Mouse (Mus musculus) heart, embryonic 11.5 days (tissue): ENCODE results near the gene Fam160a1. TPM values are rescaled to one million over a fixed set of nuclear protein-coding genes. Genes with fewer than 3 reads are reported as not detected.

Source experiments
- ATAC-seq: fragments of 200-750 bp; cut with Nextera tagmentation; replicated peaks from 2 replicates; pipeline ENCODE4 v1.8.0; 2017; ENCODE audit warnings: moderate library complexity; ENCODE audit not compliant: insufficient number of reproducible peaks, low FRiP score, low TSS enrichment
- H3K27ac ChIP-seq: fragments of 300-500 bp; sonication (generic); 2 replicates; pipeline ENCODE4 v1.5.1; 2014; ENCODE audit warnings: mild to moderate bottlenecking, low read depth, low read length
- H3K27me3 ChIP-seq: fragments of 300-500 bp; sonication (generic); 2 replicates; pipeline ENCODE4 v1.6.1; 2014; ENCODE audit warnings: mild to moderate bottlenecking, low read length, mixed read lengths; ENCODE audit not compliant: control insufficient read depth, insufficient read depth
- H3K36me3 ChIP-seq: fragments of 300-500 bp; sonication (generic); 2 replicates; pipeline ENCODE4 v1.6.1; 2014; ENCODE audit warnings: mild to moderate bottlenecking, low read length, moderate library complexity, mixed read lengths; ENCODE audit not compliant: control insufficient read depth, insufficient read depth
- H3K4me1 ChIP-seq: fragments of 300-500 bp; sonication (generic); 2 replicates; pipeline ENCODE4 v1.6.1; 2014; ENCODE audit warnings: low read length; ENCODE audit not compliant: control insufficient read depth, insufficient read depth
- H3K4me2 ChIP-seq: fragments of 300-500 bp; sonication (generic); 2 replicates; pipeline ENCODE4 v1.6.1; 2014; ENCODE audit warnings: mild to moderate bottlenecking, moderate library complexity
- H3K4me3 ChIP-seq: fragments of 300-500 bp; sonication (generic); 2 replicates; pipeline ENCODE4 v1.5.1; 2014; ENCODE audit warnings: low read depth, low read length
- H3K9ac ChIP-seq: fragments of 300-500 bp; sonication (generic); 2 replicates; pipeline ENCODE4 v1.6.1; 2014; ENCODE audit warnings: mild to moderate bottlenecking, low read depth, low read length, moderate library complexity
- H3K9me3 ChIP-seq: fragments of 300-500 bp; sonication (generic); replicated peaks from 2 replicates; pipeline ENCODE4 v1.6.1; 2016; ENCODE audit warnings: low read length; ENCODE audit not compliant: control insufficient read depth
- WGBS: fragments of 180-500 bp; shearing (Covaris S2); extraction: QIAGEN DNeasy Blood & Tissue Kit; methylation state at CpG from one replicate; pipeline ENCODE4 v1.1.7; 2014; ENCODE audit not compliant: insufficient replicate concordance; 5-methylcytosine and 5-hydroxymethylcytosine counted together
- polyA plus RNA-seq: library from polyadenylated mRNA; unstranded; fragments of >200 nt; fragmentation: Nextera tagmentation; extraction: Ambion mirVana; gene quantifications from 2 replicates; pipeline ENCODE4 v1.2.1, GENCODE M21; 2014

Gene Fam160a1
- polyA plus RNA-seq, 1 experiment from 2014 or later: 2.7 TPM

DNA sequence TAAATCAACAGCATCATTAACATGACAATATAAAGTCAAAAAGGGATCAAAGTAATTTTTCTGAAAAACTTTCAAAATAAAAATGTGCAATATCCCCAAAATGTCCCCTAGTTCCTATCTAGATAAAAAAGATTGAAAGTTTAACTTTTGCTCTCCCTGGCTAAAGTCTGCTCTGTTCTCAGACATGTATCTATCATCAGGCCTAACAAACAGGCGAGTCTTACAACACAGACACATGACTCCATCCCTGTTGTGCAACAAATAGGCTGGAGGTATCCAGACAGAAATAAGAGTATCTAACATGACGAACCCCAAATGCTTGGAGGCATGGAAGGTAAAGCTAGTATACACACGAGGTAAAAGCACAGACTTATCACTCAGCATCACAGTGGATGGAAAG lies 2.2 kb upstream of the Fam160a1 start:
- H3K4me2 ChIP-seq: no peak overlapping the region
- ATAC-seq: no peak

DNA sequence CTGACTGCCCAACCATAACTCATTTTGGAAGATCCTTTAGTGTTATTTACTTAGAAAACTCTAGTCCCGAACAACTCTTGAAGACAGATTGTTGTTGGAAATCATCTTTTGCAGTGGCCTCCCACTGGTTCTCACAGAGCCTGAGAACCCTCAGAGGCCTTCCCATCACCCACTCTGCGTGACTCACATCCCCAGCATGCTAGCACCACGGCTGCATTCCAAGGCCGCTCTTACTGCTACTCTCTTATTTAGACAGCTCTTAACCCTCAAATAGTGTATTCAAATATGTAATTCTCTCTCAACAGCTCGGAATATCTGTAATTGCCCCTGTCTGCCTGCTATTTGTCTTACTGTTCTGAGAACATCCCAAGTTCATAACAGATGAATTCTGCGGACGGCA lies 2.9 kb downstream of the Fam160a1 start:
- peaks cover 8% of the 10 kb centered on the region; the same call in 1 of the 2 replicates for H3K4me1 ChIP-seq
- no peak overlapping the region for H3K4me3 ChIP-seq
- WGBS: 52% methylated on average over 7 of the region's 7 CpGs
- H3K27me3 ChIP-seq: no peaks in the 10 kb centered on the region
- H3K9ac ChIP-seq: no peak overlapping the region
- no peak overlapping the region for H3K27ac ChIP-seq
- no peaks in the 10 kb centered on the region for H3K9me3 ChIP-seq
- H3K36me3 ChIP-seq: no peaks in the 10 kb centered on the region
- ATAC-seq: no peak
- no peak overlapping the region for H3K4me2 ChIP-seq

More for the DNA sequence above, 2.2 kb upstream of the Fam160a1 start:
- Histone ChIP-seq H3K9me3 (no peaks in the 10 kb centered on the region), H3K27me3 (no peaks in the 10 kb centered on the region), H3K9ac (no peak overlapping the region), H3K4me3 (no peak overlapping the region), H3K27ac (no peak overlapping the region), H3K4me1 (no peaks in the 10 kb centered on the region), H3K36me3 (no peaks in the 10 kb centered on the region)
- WGBS: 66% methylated on average over 3 of the region's 3 CpGs

DNA sequence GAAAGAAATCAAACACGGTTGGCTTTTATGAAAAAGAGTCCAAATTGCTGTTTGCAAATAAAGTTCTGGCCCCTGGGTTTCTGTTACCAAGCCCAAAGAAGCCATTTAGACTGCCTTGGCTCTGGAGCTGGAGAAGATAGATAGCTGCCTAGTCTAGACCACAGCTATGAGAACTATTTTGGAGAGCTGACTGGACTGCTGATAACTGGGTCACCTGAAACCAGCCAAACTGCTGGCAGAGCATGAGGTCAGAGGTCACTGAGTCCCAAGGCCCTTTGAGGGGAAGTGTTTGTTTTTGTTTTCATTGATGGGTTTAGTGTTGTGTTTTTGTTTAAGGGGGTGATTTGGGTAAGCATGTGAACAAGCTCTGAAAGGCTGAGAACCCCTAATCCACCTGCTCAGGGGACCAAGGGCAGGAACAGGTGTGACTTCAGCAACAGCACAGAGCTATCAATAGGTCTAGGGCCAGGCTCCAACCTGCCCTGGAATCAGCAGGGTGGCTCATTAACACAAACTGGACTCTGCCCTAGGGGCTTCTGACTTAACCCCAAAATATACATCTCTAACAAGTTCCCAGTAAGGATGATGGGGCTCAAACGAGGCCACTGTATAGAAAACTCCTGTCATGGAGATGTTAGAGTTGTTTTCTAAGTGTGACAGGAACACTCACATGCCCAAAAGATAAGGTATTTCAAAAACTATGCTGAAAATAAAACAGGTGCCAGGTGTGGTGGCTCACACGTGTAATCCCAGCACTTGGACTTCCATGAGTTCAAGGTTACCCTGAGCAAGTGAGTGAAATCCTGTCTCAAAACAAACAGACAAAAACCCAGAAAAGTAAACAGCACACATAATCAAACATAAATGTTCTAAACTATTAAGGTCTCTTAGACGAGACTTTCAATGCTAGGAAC lies 3.7 kb downstream of the Fam160a1 start:
- Histone ChIP-seq H3K36me3 (no peaks in the 10 kb centered on the region), H3K9me3 (no peaks in the 10 kb centered on the region), H3K9ac (no peak overlapping the region), H3K4me3 (no peak overlapping the region), H3K27ac (no peak overlapping the region), H3K4me1 (peaks cover 8% of the 10 kb centered on the region; the same call in 1 of the 2 replicates), H3K4me2 (no peak overlapping the region), H3K27me3 (no peaks in the 10 kb centered on the region)
- ATAC-seq: no peak
- WGBS: 57% methylated on average over 4 of the region's 4 CpGs

DNA sequence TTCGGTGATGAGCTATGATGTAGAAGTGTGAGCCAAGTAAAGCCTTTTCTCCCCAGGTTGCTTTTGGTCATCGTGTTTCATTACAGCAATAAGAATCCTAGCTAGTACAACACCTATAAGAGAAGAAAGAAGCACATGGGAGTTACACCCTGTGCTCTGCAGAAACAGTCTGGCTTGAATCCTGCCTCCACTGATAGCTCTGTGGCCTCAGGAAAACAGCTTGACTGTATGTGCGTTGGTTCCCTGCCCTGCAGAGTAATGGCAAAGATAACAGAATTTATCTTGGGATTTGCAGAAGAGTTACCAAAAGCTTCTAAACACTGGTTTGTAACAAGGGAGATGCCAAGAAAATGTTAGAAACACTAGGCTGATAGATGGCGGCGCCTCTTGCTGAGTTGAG lies 5.1 kb downstream of the Fam160a1 start:
- ATAC-seq: no peak
- H3K9ac ChIP-seq: no peak overlapping the region
- no peak overlapping the region for H3K4me2 ChIP-seq
- no peaks in the 10 kb centered on the region for H3K9me3 ChIP-seq
- H3K27me3 ChIP-seq: no peaks in the 10 kb centered on the region
- 64% methylated on average over 5 of the region's 5 CpGs for WGBS
- H3K4me1 ChIP-seq: peaks cover 8% of the 10 kb centered on the region; the same call in 1 of the 2 replicates
- H3K36me3 ChIP-seq: no peaks in the 10 kb centered on the region
- no peak overlapping the region for H3K27ac ChIP-seq
- H3K4me3 ChIP-seq: no peak overlapping the region

DNA sequence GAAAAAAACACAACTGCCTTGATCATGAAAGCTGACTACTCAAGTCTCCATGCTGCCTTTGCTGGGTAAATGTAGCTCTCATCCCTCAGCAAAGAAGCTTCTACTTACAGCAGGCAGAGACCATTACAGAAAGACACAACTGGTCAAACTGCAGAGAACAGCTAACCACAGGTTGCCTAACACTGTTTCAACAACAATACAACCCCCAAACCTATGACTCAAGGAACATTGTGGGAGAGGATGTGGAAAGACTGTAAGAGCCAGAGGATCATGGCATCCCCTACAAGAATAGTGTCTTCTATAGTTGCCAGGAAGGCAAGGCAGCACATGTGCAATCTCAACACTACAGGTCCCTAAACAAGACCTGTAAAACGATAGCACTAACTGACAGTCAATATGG lies 23.9 kb downstream of the Fam160a1 start:
- H3K4me1 ChIP-seq: no peaks in the 10 kb centered on the region
- no peak overlapping the region for H3K27ac ChIP-seq
- 63% methylated on average over 1 of the region's 1 CpGs for WGBS
- H3K9ac ChIP-seq: no peak overlapping the region
- no peaks in the 10 kb centered on the region for H3K9me3 ChIP-seq
- H3K27me3 ChIP-seq: no peaks in the 10 kb centered on the region
- no peak overlapping the region for H3K4me3 ChIP-seq
- no peaks in the 10 kb centered on the region for H3K36me3 ChIP-seq
- no peak for ATAC-seq
- H3K4me2 ChIP-seq: no peak overlapping the region

DNA sequence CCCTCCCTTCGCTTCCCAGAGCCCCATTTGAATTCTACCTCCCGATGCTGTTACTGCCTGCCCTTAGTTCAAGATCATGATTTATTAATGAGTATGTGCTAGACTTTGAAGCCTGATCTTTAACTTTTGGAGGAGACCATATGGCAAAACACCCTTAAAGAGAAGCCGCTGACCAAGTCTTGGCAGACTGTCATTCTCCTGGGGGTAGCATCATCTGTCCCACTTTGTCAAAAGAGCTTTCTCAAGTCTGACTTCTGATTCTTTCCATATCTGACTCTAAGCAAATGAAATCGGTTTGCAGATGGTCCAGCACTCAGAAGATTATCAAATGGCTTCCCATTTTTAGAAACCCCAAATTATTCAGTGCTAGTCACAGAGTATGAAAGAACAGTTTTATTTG lies 27.3 kb downstream of the Fam160a1 start:
- Histone ChIP-seq H3K4me3 (no peak overlapping the region), H3K9me3 (no peaks in the 10 kb centered on the region), H3K4me1 (no peaks in the 10 kb centered on the region), H3K27me3 (no peaks in the 10 kb centered on the region), H3K9ac (no peak overlapping the region), H3K27ac (no peak overlapping the region), H3K4me2 (no peak overlapping the region), H3K36me3 (no peaks in the 10 kb centered on the region)
- 79% methylated on average over 4 of the region's 4 CpGs for WGBS
- no peak for ATAC-seq

DNA sequence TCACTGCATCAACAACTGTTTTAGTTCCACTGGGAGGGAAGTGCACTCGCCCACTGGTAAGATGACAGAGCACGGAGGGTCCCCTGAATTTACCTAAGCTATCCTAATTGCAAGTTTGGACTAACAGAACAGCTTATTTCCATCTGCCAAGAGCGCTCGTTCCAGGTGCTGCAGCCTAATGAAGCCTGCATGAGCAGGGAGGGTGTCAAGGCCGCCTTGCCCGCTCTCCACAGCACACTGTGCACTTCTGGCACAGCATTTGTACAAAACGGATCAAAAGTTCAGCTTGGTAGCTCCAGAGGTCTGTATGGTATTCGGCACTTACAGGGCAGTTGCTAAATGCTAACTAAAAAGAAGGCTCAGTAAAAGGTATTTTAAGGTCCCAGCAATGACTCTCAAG lies 30.6 kb downstream of the Fam160a1 start:
- H3K27me3 ChIP-seq: no peaks in the 10 kb centered on the region
- H3K27ac ChIP-seq: no peak overlapping the region
- H3K36me3 ChIP-seq: no peaks in the 10 kb centered on the region
- WGBS: 83% methylated on average over 8 of the region's 8 CpGs
- H3K4me1 ChIP-seq: no peaks in the 10 kb centered on the region
- no peak overlapping the region for H3K9ac ChIP-seq
- H3K9me3 ChIP-seq: no peaks in the 10 kb centered on the region
- no peak overlapping the region for H3K4me3 ChIP-seq
- no peak for ATAC-seq
- H3K4me2 ChIP-seq: no peak overlapping the region

DNA sequence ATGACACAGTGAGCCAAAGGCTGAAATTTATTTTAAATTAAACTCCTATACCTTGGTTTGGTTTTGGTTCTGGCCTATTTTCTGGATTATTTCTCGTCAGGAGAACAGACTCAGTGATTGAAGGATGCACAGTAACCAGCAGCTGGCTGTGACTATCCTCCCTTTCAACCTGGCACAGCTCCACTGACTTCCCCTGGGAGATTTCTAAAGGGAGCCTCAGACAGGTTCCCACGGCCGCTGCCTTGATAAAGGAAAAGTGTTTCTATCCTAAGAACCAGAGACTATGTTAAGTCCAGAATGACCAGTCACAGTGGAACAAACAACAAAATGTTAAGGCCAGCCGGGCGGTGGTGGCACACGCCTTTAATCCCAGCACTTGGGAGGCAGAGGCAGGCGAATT lies 36.2 kb downstream of the Fam160a1 start:
- H3K9me3 ChIP-seq: no peaks in the 10 kb centered on the region
- no peaks in the 10 kb centered on the region for H3K27me3 ChIP-seq
- no peak overlapping the region for H3K9ac ChIP-seq
- no peak overlapping the region for H3K4me3 ChIP-seq
- no peaks in the 10 kb centered on the region for H3K4me1 ChIP-seq
- H3K27ac ChIP-seq: no peak overlapping the region
- no peak overlapping the region for H3K4me2 ChIP-seq
- no peaks in the 10 kb centered on the region for H3K36me3 ChIP-seq
- WGBS: 62% methylated on average over 7 of the region's 7 CpGs
- ATAC-seq: no peak

DNA sequence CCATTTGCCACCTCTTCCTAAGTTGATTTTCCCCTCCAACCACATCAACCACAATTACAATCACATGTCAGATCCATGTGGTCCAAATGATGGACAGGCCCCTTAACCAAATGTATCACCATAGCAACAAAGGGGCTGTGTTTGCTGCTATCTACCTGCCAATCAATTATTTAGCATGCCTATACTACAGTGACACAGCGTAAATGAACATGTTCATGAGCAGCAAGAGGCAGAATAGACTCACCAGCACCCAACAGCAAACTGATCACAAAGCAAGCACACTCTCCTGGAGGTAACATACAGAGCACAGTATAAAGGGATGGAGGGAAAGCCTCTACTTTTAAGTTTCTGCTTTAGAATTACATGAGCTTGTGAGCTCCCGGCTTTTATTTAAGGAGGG lies 36.8 kb downstream of the Fam160a1 start:
- Histone ChIP-seq H3K27ac (no peak overlapping the region), H3K4me1 (peaks cover under 1% of the 10 kb centered on the region; the same call in 1 of the 2 replicates), H3K9ac (no peak overlapping the region), H3K36me3 (no peaks in the 10 kb centered on the region), H3K27me3 (no peaks in the 10 kb centered on the region), H3K4me2 (no peak overlapping the region), H3K9me3 (no peaks in the 10 kb centered on the region), H3K4me3 (no peak overlapping the region)
- no peak for ATAC-seq
- WGBS: 82% methylated on average over 2 of the region's 2 CpGs
